ENCODE assay signal across 16 mouse cellular contexts in the genomic region with DNA sequence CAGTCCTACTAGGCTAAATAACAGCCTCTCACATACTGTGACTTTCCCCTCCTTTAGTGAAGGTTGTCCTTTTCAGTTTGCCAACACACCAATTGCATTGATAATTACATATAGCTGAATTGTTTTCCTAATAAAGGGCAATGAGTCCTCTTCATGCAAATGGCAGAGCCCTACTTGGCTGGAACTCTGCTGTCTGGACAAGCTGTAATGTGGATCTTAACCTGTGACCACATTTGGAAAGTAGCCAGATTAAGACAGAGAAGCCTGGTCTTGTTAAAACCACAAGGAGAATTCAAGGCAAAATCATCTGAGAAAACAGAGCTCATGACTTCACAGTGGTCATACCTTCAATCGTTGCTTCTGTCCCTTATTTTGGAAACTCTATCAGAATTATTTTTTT.
DNase-seq lines count a peak whose midpoint lies in the region; ATAC-seq and TF ChIP-seq lines count a peak whose summit lies in the region.
"Had no signal": no experiment of that assay in that cellular context is flagged by ENCODE, and none has a peak within 500 bp of the region (broad histone marks: within the 10 kb centered on the region; RNA-seq: fewer than 3 reads in every experiment).

No protein-coding gene starts in this region.

- H3K36me3 ChIP-seq in heart, postnatal 0 days (replicated peaks; ENCODE audit: control insufficient read depth, insufficient read depth, low read length) = no peaks in the 10 kb centered on the region
- H3K36me3 ChIP-seq in heart, embryonic 10.5 days = no peaks in the 10 kb centered on the region
- H3K36me3 ChIP-seq in liver, postnatal 0 days (replicated peaks; ENCODE audit: insufficient read depth, low read length) = no peaks in the 10 kb centered on the region
- no peaks in the 10 kb centered on the region for H3K36me3 ChIP-seq in liver, embryonic 11.5 days (ENCODE audit: control insufficient read depth, insufficient read depth, low read length)
- H3K36me3 ChIP-seq: limb, embryonic 12.5 days had no signal

- POLR2A ChIA-PET in Patski (lab: Charles Lee) = no interaction called here

- WGBS in heart, postnatal 0 days = 69% methylated on average over 1 of the region's 1 CpGs
- 72% methylated on average over 1 of the region's 1 CpGs for WGBS in heart, embryonic 10.5 days
- WGBS in liver, postnatal 0 days (ENCODE audit: insufficient replicate concordance) = 41% methylated on average over 1 of the region's 1 CpGs
- WGBS in liver, embryonic 11.5 days = 72% methylated on average over 1 of the region's 1 CpGs

- peak; percentile 65 for DNase-seq in heart, postnatal 0 days (ENCODE audit: low spot score)
- no peak for DNase-seq in heart, embryonic 10.5 days (ENCODE audit: low spot score)
- DNase-seq in liver, postnatal 0 days = no peak
- DNase-seq in liver, embryonic 11.5 days (ENCODE audit: low spot score) = no peak
- DNase-seq in Patski (ENCODE audit: low read depth, low spot score) = peak; percentile 57
- no peak for DNase-seq in cerebellum, postnatal 14 days
- no peak for DNase-seq in right cerebral cortex, postnatal 25 days
- DNase-seq: cerebellum, adult 8-10 months; heart, postnatal 14 days; lung, adult 18-20 months; midbrain, embryonic 14.5 days; right cerebral cortex, postnatal 14 days had no signal

- CTCF ChIA-PET in Patski (lab: Charles Lee) = no interaction called here

- H3K27me3 ChIP-seq in heart, postnatal 0 days (ENCODE audit: control insufficient read depth, insufficient read depth, low read length) = no peaks in the 10 kb centered on the region
- no peaks in the 10 kb centered on the region for H3K27me3 ChIP-seq in heart, embryonic 10.5 days (ENCODE audit: insufficient read depth, poor library complexity, severe bottlenecking)
- H3K27me3 ChIP-seq in liver, postnatal 0 days (ENCODE audit: insufficient read depth, low read length) = no peaks in the 10 kb centered on the region
- no peaks in the 10 kb centered on the region for H3K27me3 ChIP-seq in liver, embryonic 11.5 days (replicated peaks; ENCODE audit: control insufficient read depth, insufficient read depth, low read length)
- no peaks in the 10 kb centered on the region for H3K27me3 ChIP-seq in Patski
- H3K27me3 ChIP-seq: limb, embryonic 12.5 days had no signal

- 0 out of 2 replicates have a peak, but pooled peaks cover 5% of the 10 kb centered on the region for H3K4me1 ChIP-seq in heart, postnatal 0 days (ENCODE audit: control insufficient read depth, insufficient read depth)
- H3K4me1 ChIP-seq in heart, embryonic 10.5 days = 0 out of 2 replicates have a peak, but pooled peaks cover 2% of the 10 kb centered on the region
- H3K4me1 ChIP-seq in liver, postnatal 0 days (ENCODE audit: insufficient read depth) = no peaks in the 10 kb centered on the region
- H3K4me1 ChIP-seq in liver, embryonic 11.5 days (replicated peaks; ENCODE audit: control insufficient read depth, insufficient read depth, low read length) = no peaks in the 10 kb centered on the region

- TF ChIP-seq EP300 in heart, postnatal 0 days (IDR thresholded peaks at IDR 0.05; ENCODE audit: low read depth) = no peak
- TF ChIP-seq EP300 in liver, postnatal 0 days (IDR thresholded peaks at IDR 0.05; ENCODE audit: low read depth) = no peak

- no peak for TF ChIP-seq CTCF in heart, postnatal 0 days (IDR thresholded peaks at IDR 0.05; ENCODE audit: low read depth)
- TF ChIP-seq CTCF in liver, postnatal 0 days (IDR thresholded peaks at IDR 0.05; ENCODE audit: low read depth) = no peak
- no peak for TF ChIP-seq CTCF in Patski (IDR thresholded peaks at IDR 0.05)

- in situ Hi-C loops in Patski (cut with MboI; ENCODE audit: low pct_unique_long_range_greater_than_20kb) = no loop called here

- H3K4me2 ChIP-seq in heart, postnatal 0 days (ENCODE audit: low read depth, low read length) = no peak overlapping the region
- H3K4me2 ChIP-seq in liver, postnatal 0 days (ENCODE audit: low read depth, low read length) = no peak overlapping the region
- no peak overlapping the region for H3K4me2 ChIP-seq in liver, embryonic 11.5 days
- H3K4me2 ChIP-seq: limb, embryonic 12.5 days had no signal

- no peak overlapping the region for H3K9ac ChIP-seq in heart, postnatal 0 days (replicated peaks; ENCODE audit: low read depth, low read length)
- no peak overlapping the region for H3K9ac ChIP-seq in liver, postnatal 0 days (replicated peaks)
- H3K9ac ChIP-seq in liver, embryonic 11.5 days (ENCODE audit: low read depth, low read length) = no peak overlapping the region
- H3K9ac ChIP-seq: limb, embryonic 12.5 days had no signal

- no peaks in the 10 kb centered on the region for H3K9me3 ChIP-seq in heart, postnatal 0 days (replicated peaks; ENCODE audit: control insufficient read depth, low read length)
- H3K9me3 ChIP-seq in heart, embryonic 10.5 days = no peaks in the 10 kb centered on the region
- H3K9me3 ChIP-seq in liver, postnatal 0 days (ENCODE audit: low read length) = no peaks in the 10 kb centered on the region
- H3K9me3 ChIP-seq in liver, embryonic 11.5 days (ENCODE audit: control insufficient read depth, low read length) = no peaks in the 10 kb centered on the region
- H3K9me3 ChIP-seq: limb, embryonic 12.5 days had no signal

- peak; percentile 84 for ATAC-seq in heart, postnatal 0 days (ENCODE audit: insufficient read depth, low read depth)
- ATAC-seq in liver, postnatal 0 days = peak; percentile 38; the same call in 1 of the 2 replicates
- no peak for ATAC-seq in liver, embryonic 11.5 days (replicated peaks; ENCODE audit: low FRiP score)
- ATAC-seq in Patski = peak; percentile 39
- ATAC-seq: CD4-positive, CD25-positive, alpha-beta regulatory T cell, adult 4 months; forebrain, embryonic 14.5 days had no signal

- no peak overlapping the region for H3K4me3 ChIP-seq in heart, postnatal 0 days (ENCODE audit: low read depth, low read length)
- no peak overlapping the region for H3K4me3 ChIP-seq in heart, embryonic 10.5 days
- no peak overlapping the region for H3K4me3 ChIP-seq in liver, postnatal 0 days (ENCODE audit: low read depth, low read length)
- H3K4me3 ChIP-seq in liver, embryonic 11.5 days (ENCODE audit: low read depth, low read length) = no peak overlapping the region
- H3K4me3 ChIP-seq: left cerebral cortex, adult 2 months; limb, embryonic 12.5 days had no signal

- peak overlapping the region; percentile 27 for H3K27ac ChIP-seq in heart, postnatal 0 days (ENCODE audit: low read depth)
- no peak overlapping the region for H3K27ac ChIP-seq in heart, embryonic 10.5 days
- no peak overlapping the region for H3K27ac ChIP-seq in liver, postnatal 0 days (ENCODE audit: low read depth)
- H3K27ac ChIP-seq in liver, embryonic 11.5 days (ENCODE audit: low read depth, low read length) = no peak overlapping the region
- H3K27ac ChIP-seq: left cerebral cortex, adult 2 months; limb, embryonic 12.5 days had no signal

Comparison
In these comparisons a context has a peak if more than half of its experiments do, and no peak if none do; other contexts are left out.
1. DNase-seq: peak in heart, postnatal 0 days (single experiment) and Patski (single experiment); none in heart, embryonic 10.5 days (single experiment), liver, postnatal 0 days (single experiment), liver, embryonic 11.5 days (single experiment), cerebellum, postnatal 14 days (0 of 2) and right cerebral cortex, postnatal 25 days (single experiment).